Mouse (Mus musculus): Measurements from ENCODE around the gene Coq10a.

GRCm38 (mm10) chr10:128376099-128376454 lies 7.3 kb upstream of the Coq10a start:
- no peak for TF ChIP-seq EP300 (IDR thresholded peaks at IDR 0.05; ENCODE audit: insufficient read depth, low read depth, low read length)
- TF ChIP-seq POLR2A (IDR thresholded peaks at IDR 0.05; ENCODE audit: insufficient read depth, low read depth, low read length): no peak
- TF ChIP-seq CTCF (IDR thresholded peaks at IDR 0.05): no peak

Data from heart, adult 2 months (tissue).